Mouse (Mus musculus): ENCODE measurements around the gene Polr2i. TPM values are rescaled to one million over a fixed set of nuclear protein-coding genes. Genes with fewer than 3 reads are reported as not detected.
A peak's percentile ranks its signal among the peaks of the same experiment; 100 is the strongest.
"Not testable (repeated sequence)": the region's sequence is repeated elsewhere in the genome, so short reads cannot be mapped to it uniquely, and the experiment has no call there.

Polr2i gene
- polyA plus RNA-seq, 1 experiment: 93.0 TPM

- Histone ChIP-seq H3K4me3 (ENCODE audit: insufficient read depth, low read depth, low read length) (no peak overlapping the region), H3K27ac (replicated peaks; ENCODE audit: low read depth, low read length) (0 out of 2 replicates have a peak overlapping the region, but pooled peaks have one; percentile 14), H3K4me1 (ENCODE audit: control insufficient read depth, insufficient read depth, insufficient read length, low read length) (0 out of 2 replicates have a peak, but pooled peaks cover 7% of the 10 kb centered on the region)
These were observed 34.1 kb upstream of the Polr2i start for GRCm38 (mm10) chr7:30197592-30198129.

- H3K4me3 ChIP-seq (ENCODE audit: insufficient read depth, low read depth, low read length): no peak within 1 kb of the TSS
- 0 out of 2 replicates have a peak within 1 kb of the TSS, but pooled peaks have one; percentile 14 for H3K27ac ChIP-seq (replicated peaks; ENCODE audit: low read depth, low read length)
- 0 out of 2 replicates have a peak, but pooled peaks cover 6% of the 10 kb centered on the region for H3K4me1 ChIP-seq (ENCODE audit: control insufficient read depth, insufficient read depth, insufficient read length, low read length)
These were observed 33.2 kb upstream of the Polr2i start, which contains the start of gene Capns1 for GRCm38 (mm10) chr7:30198481-30198971. Gene Capns1 (minus strand): TSS chr7:30198811.

- H3K27ac ChIP-seq (replicated peaks; ENCODE audit: low read depth, low read length): no peak overlapping the region
- no peak overlapping the region for H3K4me3 ChIP-seq (ENCODE audit: insufficient read depth, low read depth, low read length)
- H3K4me1 ChIP-seq (ENCODE audit: control insufficient read depth, insufficient read depth, insufficient read length, low read length): 0 out of 2 replicates have a peak, but pooled peaks cover 6% of the 10 kb centered on the region
These were observed 32.1 kb upstream of the Polr2i start for GRCm38 (mm10) chr7:30199498-30200139.

GRCm38 (mm10) chr7:30200200-30200599 lies 31.5 kb upstream of the Polr2i start:
- no peak overlapping the region for H3K27ac ChIP-seq (replicated peaks; ENCODE audit: low read depth, low read length)
- 0 out of 2 replicates have a peak, but pooled peaks cover 6% of the 10 kb centered on the region for H3K4me1 ChIP-seq (ENCODE audit: control insufficient read depth, insufficient read depth, insufficient read length, low read length)
- H3K4me3 ChIP-seq (ENCODE audit: insufficient read depth, low read depth, low read length): no peak overlapping the region

- not testable (repeated sequence) for H3K4me3 ChIP-seq (ENCODE audit: insufficient read depth, low read depth, low read length); H3K4me1 ChIP-seq (ENCODE audit: control insufficient read depth, insufficient read depth, insufficient read length, low read length)
These were observed 31.1 kb upstream of the Polr2i start for GRCm38 (mm10) chr7:30200661-30201060.

GRCm38 (mm10) chr7:30202895-30203690 lies 28.7 kb upstream of the Polr2i start:
- H3K27ac ChIP-seq (replicated peaks; ENCODE audit: low read depth, low read length): peak overlapping the region; percentile 87
- 0 out of 2 replicates have a peak, but pooled peaks cover 1% of the 10 kb centered on the region for H3K4me1 ChIP-seq (ENCODE audit: control insufficient read depth, insufficient read depth, insufficient read length, low read length)
- H3K4me3 ChIP-seq (ENCODE audit: insufficient read depth, low read depth, low read length): no peak overlapping the region

More at GRCm38 (mm10) chr7:30200661-30201060, 31.1 kb upstream of the Polr2i start:
- not testable (repeated sequence) for H3K27ac ChIP-seq (replicated peaks; ENCODE audit: low read depth, low read length)

GRCm38 (mm10) chr7:30204380-30204779 lies 27.4 kb upstream of the Polr2i start:
- Histone ChIP-seq H3K4me3 (ENCODE audit: insufficient read depth, low read depth, low read length) (no peak overlapping the region), H3K27ac (replicated peaks; ENCODE audit: low read depth, low read length) (no peak overlapping the region)

GRCm38 (mm10) chr7:30205383-30205782 lies 26.4 kb upstream of the Polr2i start:
- no peak overlapping the region for H3K27ac ChIP-seq (replicated peaks; ENCODE audit: low read depth, low read length)
- H3K4me1 ChIP-seq (ENCODE audit: control insufficient read depth, insufficient read depth, insufficient read length, low read length): no peaks in the 10 kb centered on the region
- no peak overlapping the region for H3K4me3 ChIP-seq (ENCODE audit: insufficient read depth, low read depth, low read length)

More at GRCm38 (mm10) chr7:30204380-30204779, 27.4 kb upstream of the Polr2i start:
- H3K4me1 ChIP-seq (ENCODE audit: control insufficient read depth, insufficient read depth, insufficient read length, low read length): no peaks in the 10 kb centered on the region

- H3K27ac ChIP-seq (replicated peaks; ENCODE audit: low read depth, low read length); H3K4me1 ChIP-seq (ENCODE audit: control insufficient read depth, insufficient read depth, insufficient read length, low read length); H3K4me3 ChIP-seq (ENCODE audit: insufficient read depth, low read depth, low read length): not testable (repeated sequence)
These were observed 25.4 kb upstream of the Polr2i start for GRCm38 (mm10) chr7:30206364-30206763.

GRCm38 (mm10) chr7:30211025-30211424 lies 20.7 kb upstream of the Polr2i start:
- H3K27ac ChIP-seq (replicated peaks; ENCODE audit: low read depth, low read length): no peak overlapping the region
- no peak overlapping the region for H3K4me3 ChIP-seq (ENCODE audit: insufficient read depth, low read depth, low read length)
- no peaks in the 10 kb centered on the region for H3K4me1 ChIP-seq (ENCODE audit: control insufficient read depth, insufficient read depth, insufficient read length, low read length)

- no peaks in the 10 kb centered on the region for H3K4me1 ChIP-seq (ENCODE audit: control insufficient read depth, insufficient read depth, insufficient read length, low read length)
- H3K4me3 ChIP-seq (ENCODE audit: insufficient read depth, low read depth, low read length): no peak overlapping the region
- no peak overlapping the region for H3K27ac ChIP-seq (replicated peaks; ENCODE audit: low read depth, low read length)
These were observed 17.9 kb upstream of the Polr2i start for GRCm38 (mm10) chr7:30213881-30214280.

GRCm38 (mm10) chr7:30215875-30216274 lies 15.9 kb upstream of the Polr2i start:
- Histone ChIP-seq H3K27ac (replicated peaks; ENCODE audit: low read depth, low read length) (no peak overlapping the region), H3K4me1 (ENCODE audit: control insufficient read depth, insufficient read depth, insufficient read length, low read length) (no peaks in the 10 kb centered on the region; the same call in 1 of the 2 replicates), H3K4me3 (ENCODE audit: insufficient read depth, low read depth, low read length) (no peak overlapping the region)

- no peaks in the 10 kb centered on the region; the same call in 1 of the 2 replicates for H3K4me1 ChIP-seq (ENCODE audit: control insufficient read depth, insufficient read depth, insufficient read length, low read length)
- H3K27ac ChIP-seq (replicated peaks; ENCODE audit: low read depth, low read length): peak overlapping the region; percentile 66
- H3K4me3 ChIP-seq (ENCODE audit: insufficient read depth, low read depth, low read length): peak overlapping the region; percentile 32; the same call in 1 of the 2 replicates
These were observed 15.0 kb upstream of the Polr2i start for GRCm38 (mm10) chr7:30216723-30217151.

- H3K27ac ChIP-seq (replicated peaks; ENCODE audit: low read depth, low read length): no peak overlapping the region
- no peaks in the 10 kb centered on the region; the same call in 1 of the 2 replicates for H3K4me1 ChIP-seq (ENCODE audit: control insufficient read depth, insufficient read depth, insufficient read length, low read length)
- H3K4me3 ChIP-seq (ENCODE audit: insufficient read depth, low read depth, low read length): no peak overlapping the region
These were observed 14.5 kb upstream of the Polr2i start for GRCm38 (mm10) chr7:30217277-30217676.
